Mouse (Mus musculus) kidney, adult 9 months (tissue): ENCODE measurements around the gene Cdh4.

Experiments used
- DNase-seq: peaks from one replicate; pipeline ENCODE4 v3.0.0; 2022

Cdh4 gene

GRCm38 (mm10) chr2:179749399-179749798 lies 307.2 kb downstream of the Cdh4 start:
- DNase-seq: no peak

GRCm38 (mm10) chr2:179753811-179754210 lies 311.6 kb downstream of the Cdh4 start:
- no peak for DNase-seq

GRCm38 (mm10) chr2:179754776-179755175 lies 312.5 kb downstream of the Cdh4 start:
- no peak for DNase-seq

- no peak for DNase-seq
Measured at GRCm38 (mm10) chr2:179761718-179762441, 319.6 kb downstream of the Cdh4 start.

GRCm38 (mm10) chr2:179762521-179763305 lies 320.5 kb downstream of the Cdh4 start:
- no peak for DNase-seq

GRCm38 (mm10) chr2:179764460-179764859 lies 322.2 kb downstream of the Cdh4 start:
- no peak for DNase-seq

GRCm38 (mm10) chr2:179766664-179767526 lies 324.7 kb downstream of the Cdh4 start:
- peak; percentile 47 for DNase-seq

GRCm38 (mm10) chr2:179767527-179767849 lies 325.3 kb downstream of the Cdh4 start:
- DNase-seq: no peak

GRCm38 (mm10) chr2:179769137-179769536 lies 326.9 kb downstream of the Cdh4 start:
- peak; percentile 14 for DNase-seq

GRCm38 (mm10) chr2:179769943-179770342 lies 327.7 kb downstream of the Cdh4 start:
- DNase-seq: no peak

- peak; percentile 52 for DNase-seq
Measured at GRCm38 (mm10) chr2:179774440-179775110, 332.3 kb downstream of the Cdh4 start.

GRCm38 (mm10) chr2:179775999-179776705 lies 333.9 kb downstream of the Cdh4 start:
- no peak for DNase-seq

- DNase-seq: no peak
Measured at GRCm38 (mm10) chr2:179779266-179779665, 337.0 kb downstream of the Cdh4 start.

- DNase-seq: no peak
Measured at GRCm38 (mm10) chr2:179780961-179781360, 338.7 kb downstream of the Cdh4 start.

- no peak for DNase-seq
Measured at GRCm38 (mm10) chr2:179787256-179787655, 345.0 kb downstream of the Cdh4 start.

GRCm38 (mm10) chr2:179787797-179788196 lies 345.6 kb downstream of the Cdh4 start:
- DNase-seq: no peak

GRCm38 (mm10) chr2:179790684-179791083 lies 348.5 kb downstream of the Cdh4 start:
- no peak for DNase-seq

GRCm38 (mm10) chr2:179792426-179793133 lies 350.3 kb downstream of the Cdh4 start:
- DNase-seq: no peak

GRCm38 (mm10) chr2:179794354-179794753 lies 352.1 kb downstream of the Cdh4 start:
- no peak for DNase-seq

- DNase-seq: no peak
Measured at GRCm38 (mm10) chr2:179795452-179795851, 353.2 kb downstream of the Cdh4 start.

GRCm38 (mm10) chr2:179799906-179800532 lies 357.8 kb downstream of the Cdh4 start:
- no peak for DNase-seq
